Mouse (Mus musculus): ENCODE results near the gene Ccdc117. TPM values are rescaled to one million over a fixed set of nuclear protein-coding genes. Genes with fewer than 3 reads are reported as not detected.
A peak's percentile ranks its signal among the peaks of the same experiment; 100 is the strongest.
"Not testable (repeated sequence)": the region's sequence is repeated elsewhere in the genome, so short reads cannot be mapped to it uniquely, and the experiment has no call there.

Gene Ccdc117
- total RNA-seq, 1 experiment: 27.4 TPM

- Histone ChIP-seq H3K27ac (ENCODE audit: insufficient read depth, low read depth, low read length, poor library complexity, severe bottlenecking) (no peak overlapping the region), H3K9me3 (ENCODE audit: control insufficient read depth, insufficient read depth, low read depth, low read length) (no peaks in the 10 kb centered on the region), H3K9ac (ENCODE audit: insufficient read depth, low read depth, low read length, poor library complexity, severe bottlenecking) (no peak overlapping the region), H3K36me3 (ENCODE audit: control insufficient read depth, insufficient read depth, low read length, poor library complexity, severe bottlenecking) (no peaks in the 10 kb centered on the region), H3K4me1 (ENCODE audit: control insufficient read depth in 2 of 2, insufficient read depth in 2 of 2, low read length in 2 of 2, poor library complexity in 1 of 2) (peaks cover 3 to 15% of the 10 kb centered on the region in 2 experiments; a peak in 2 of 4 replicates), H3K4me3 (ENCODE audit: insufficient read depth in 1 of 2, low read depth in 1 of 2, low read length in 2 of 2, poor library complexity in 1 of 2, severe bottlenecking in 1 of 2) (no peak overlapping the region)
- TF ChIP-seq MAFK (IDR thresholded peaks at IDR 0.05; ENCODE audit: insufficient read depth, low read depth, low read length) (no peak), ZNF384 (IDR thresholded peaks at IDR 0.05; ENCODE audit: low read depth, low read length) (no peak), HCFC1 (IDR thresholded peaks at IDR 0.05; ENCODE audit: borderline replicate concordance, insufficient read depth, low read length) (no peak), CHD2 (IDR thresholded peaks at IDR 0.05; ENCODE audit: low read depth, low read length) (no peak), ZC3H11A (IDR thresholded peaks at IDR 0.05; ENCODE audit: borderline replicate concordance, low read depth, low read length) (no peak)
- in situ Hi-C loops (cut with MboI; ENCODE audit: low sequenced_read_pairs in 2 of 2, unreplicated experiment in 2 of 2): no loop called here
- DNase-seq (ENCODE audit: low read depth, low spot score): no peak
Measured at GRCm38 (mm10) chr11:5491912-5492311, 50.1 kb downstream of the Ccdc117 start.

GRCm38 (mm10) chr11:5490989-5491656, 50.9 kb downstream of the Ccdc117 start:
- Histone ChIP-seq H3K36me3 (ENCODE audit: control insufficient read depth, insufficient read depth, low read length, poor library complexity, severe bottlenecking) (no peaks in the 10 kb centered on the region), H3K4me1 (ENCODE audit: control insufficient read depth in 2 of 2, insufficient read depth in 2 of 2, low read length in 2 of 2, poor library complexity in 1 of 2) (peaks cover 3 to 15% of the 10 kb centered on the region in 2 experiments; a peak in 2 of 4 replicates), H3K9me3 (ENCODE audit: control insufficient read depth, insufficient read depth, low read depth, low read length) (no peaks in the 10 kb centered on the region), H3K4me3 (ENCODE audit: insufficient read depth in 1 of 2, low read depth in 1 of 2, low read length in 2 of 2, poor library complexity in 1 of 2, severe bottlenecking in 1 of 2) (no peak overlapping the region), H3K9ac (ENCODE audit: insufficient read depth, low read depth, low read length, poor library complexity, severe bottlenecking) (no peak overlapping the region), H3K27ac (ENCODE audit: insufficient read depth, low read depth, low read length, poor library complexity, severe bottlenecking) (no peak overlapping the region)
- no peak for TF ChIP-seq ZNF384 (IDR thresholded peaks at IDR 0.05; ENCODE audit: low read depth, low read length)
- no peak for TF ChIP-seq ZC3H11A (IDR thresholded peaks at IDR 0.05; ENCODE audit: borderline replicate concordance, low read depth, low read length)
- no peak for TF ChIP-seq MAFK (IDR thresholded peaks at IDR 0.05; ENCODE audit: insufficient read depth, low read depth, low read length)
- TF ChIP-seq CHD2 (IDR thresholded peaks at IDR 0.05; ENCODE audit: low read depth, low read length): no peak
- no peak for TF ChIP-seq HCFC1 (IDR thresholded peaks at IDR 0.05; ENCODE audit: borderline replicate concordance, insufficient read depth, low read length)
- in situ Hi-C loops (cut with MboI; ENCODE audit: low sequenced_read_pairs in 2 of 2, unreplicated experiment in 2 of 2): no loop called here
- DNase-seq (ENCODE audit: low read depth, low spot score): no peak

DNA sequence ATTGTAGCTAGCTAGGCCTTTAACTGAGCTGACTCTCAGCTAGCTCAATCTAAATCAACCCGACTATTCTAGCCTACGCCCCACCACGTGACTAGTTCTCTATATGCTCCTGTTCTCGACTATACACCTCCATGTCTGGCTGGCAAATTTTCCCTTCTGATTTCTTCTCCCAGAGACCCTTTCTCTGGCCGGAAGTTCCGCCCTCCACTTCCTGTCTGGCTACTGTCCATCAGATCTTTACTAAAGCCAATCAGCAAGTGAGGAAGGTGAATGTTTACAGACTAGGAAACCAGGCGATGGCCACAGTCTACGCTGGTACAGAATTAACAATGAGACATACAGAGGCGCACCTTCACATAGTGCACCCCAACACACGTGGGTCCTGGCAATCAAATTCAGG, 52.6 kb downstream of the Ccdc117 start:
- peak overlapping the region; percentile 1 to 18; a peak in 2 of 4 replicates for H3K4me3 ChIP-seq (ENCODE audit: insufficient read depth in 1 of 2, low read depth in 1 of 2, low read length in 2 of 2, poor library complexity in 1 of 2, severe bottlenecking in 1 of 2)

GRCm38 (mm10) chr11:5485193-5486011, 56.6 kb downstream of the Ccdc117 start:
- DNase-seq (ENCODE audit: low read depth, low spot score): peak; percentile 83
- no peak for TF ChIP-seq CHD2 (IDR thresholded peaks at IDR 0.05; ENCODE audit: low read depth, low read length)
- TF ChIP-seq MAFK (IDR thresholded peaks at IDR 0.05; ENCODE audit: insufficient read depth, low read depth, low read length): no peak
- TF ChIP-seq ZC3H11A (IDR thresholded peaks at IDR 0.05; ENCODE audit: borderline replicate concordance, low read depth, low read length): peak; percentile 92
- TF ChIP-seq ZNF384 (IDR thresholded peaks at IDR 0.05; ENCODE audit: low read depth, low read length): peak; percentile 97; the same call in 1 of the 2 replicates
- no peak for TF ChIP-seq HCFC1 (IDR thresholded peaks at IDR 0.05; ENCODE audit: borderline replicate concordance, insufficient read depth, low read length)
- H3K4me3 ChIP-seq (ENCODE audit: insufficient read depth in 1 of 2, low read depth in 1 of 2, low read length in 2 of 2, poor library complexity in 1 of 2, severe bottlenecking in 1 of 2): peak overlapping the region; percentile 42 to 58
- peaks cover 4 to 19% of the 10 kb centered on the region in 2 experiments; a peak in 3 of 4 replicates for H3K4me1 ChIP-seq (ENCODE audit: control insufficient read depth in 2 of 2, insufficient read depth in 2 of 2, low read length in 2 of 2, poor library complexity in 1 of 2)
- in situ Hi-C loops (cut with MboI; ENCODE audit: low sequenced_read_pairs in 2 of 2, unreplicated experiment in 2 of 2): loop anchor here in 1 of 2 experiments (5.0 to 10.0 kb wide), 3 partner anchors 47 to 289 kb away; no protein-coding TSS in a partner anchor
- H3K36me3 ChIP-seq (ENCODE audit: control insufficient read depth, insufficient read depth, low read length, poor library complexity, severe bottlenecking): no peaks in the 10 kb centered on the region
- peak overlapping the region; percentile 5; the same call in 1 of the 2 replicates for H3K27ac ChIP-seq (ENCODE audit: insufficient read depth, low read depth, low read length, poor library complexity, severe bottlenecking)
- no peaks in the 10 kb centered on the region for H3K9me3 ChIP-seq (ENCODE audit: control insufficient read depth, insufficient read depth, low read depth, low read length)
- peak overlapping the region; percentile 70 for H3K9ac ChIP-seq (ENCODE audit: insufficient read depth, low read depth, low read length, poor library complexity, severe bottlenecking)

More for the DNA sequence above, 52.6 kb downstream of the Ccdc117 start:
- in situ Hi-C loops (cut with MboI; ENCODE audit: low sequenced_read_pairs in 2 of 2, unreplicated experiment in 2 of 2): loop anchor here in 1 of 2 experiments (5.0 to 10.0 kb wide), 3 partner anchors 43 to 285 kb away; no protein-coding TSS in a partner anchor
- H3K27ac ChIP-seq (ENCODE audit: insufficient read depth, low read depth, low read length, poor library complexity, severe bottlenecking); H3K9me3 ChIP-seq (ENCODE audit: control insufficient read depth, insufficient read depth, low read depth, low read length); H3K36me3 ChIP-seq (ENCODE audit: control insufficient read depth, insufficient read depth, low read length, poor library complexity, severe bottlenecking); DNase-seq (ENCODE audit: low read depth, low spot score): not testable (repeated sequence)
- H3K9ac ChIP-seq (ENCODE audit: insufficient read depth, low read depth, low read length, poor library complexity, severe bottlenecking): peak overlapping the region; percentile 57; the same call in 1 of the 2 replicates
- H3K4me1 ChIP-seq (ENCODE audit: control insufficient read depth in 2 of 2, insufficient read depth in 2 of 2, low read length in 2 of 2, poor library complexity in 1 of 2): peaks cover 0 to 15% of the 10 kb centered on the region in 2 experiments; a peak in 1 of 4 replicates

Data from ES-E14 (cell line).